In the genomic region with DNA sequence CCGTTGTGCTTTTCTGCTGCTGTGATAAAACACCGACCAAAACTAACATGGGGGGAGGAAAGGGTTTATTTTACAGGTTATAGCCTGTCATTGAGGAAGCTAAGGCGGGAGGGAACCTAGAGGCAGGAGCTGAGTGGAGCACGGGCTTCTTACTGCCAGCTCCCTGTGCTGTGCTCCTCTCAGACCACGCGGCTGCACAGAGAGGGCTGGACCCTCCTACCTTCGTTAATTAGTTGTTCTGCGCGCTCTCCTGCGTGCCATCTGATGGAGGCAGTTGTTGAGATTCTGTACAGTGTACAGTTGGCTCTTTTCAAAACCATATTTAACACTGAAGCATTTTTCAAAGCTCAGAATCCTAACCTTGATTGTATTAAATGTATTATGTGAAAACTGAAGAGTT, we compare ENCODE assay signal across 15 mouse cellular contexts. TPM values are rescaled to one million over a fixed set of nuclear protein-coding genes. Genes with fewer than 3 reads are reported as not detected.
DNase-seq lines count a peak whose midpoint lies in the region; ATAC-seq and TF ChIP-seq lines count a peak whose summit lies in the region.
"Had no signal": no experiment of that assay in that cellular context is flagged by ENCODE, and none has a peak within 500 bp of the region (broad histone marks: within the 10 kb centered on the region; RNA-seq: fewer than 3 reads in every experiment).

No protein-coding gene starts in this region.

- no peak for ATAC-seq in heart, embryonic 12.5 days (ENCODE audit: insufficient number of reproducible peaks, low FRiP score)
- no peak for ATAC-seq in liver, embryonic 11.5 days (replicated peaks; ENCODE audit: low FRiP score)
- no peak for ATAC-seq in embryonic facial prominence, embryonic 14.5 days (ENCODE audit: low read depth)
- no peak for ATAC-seq in liver, postnatal 0 days

- H3K4me3 ChIP-seq in heart, embryonic 12.5 days: no peak overlapping the region
- H3K4me3 ChIP-seq in liver, embryonic 11.5 days (ENCODE audit: low read depth, low read length): no peak overlapping the region
- no peak overlapping the region for H3K4me3 ChIP-seq in embryonic facial prominence, embryonic 14.5 days (ENCODE audit: low read depth, low read length)
- no peak overlapping the region for H3K4me3 ChIP-seq in liver, postnatal 0 days (ENCODE audit: low read depth, low read length)

- TF ChIP-seq CTCF in liver, postnatal 0 days (IDR thresholded peaks at IDR 0.05; ENCODE audit: low read depth): no peak

- H3K9ac ChIP-seq in heart, embryonic 12.5 days: no peak overlapping the region; the same call in 1 of the 2 replicates
- no peak overlapping the region for H3K9ac ChIP-seq in liver, embryonic 11.5 days (ENCODE audit: low read depth, low read length)
- peak overlapping the region; percentile 11; the same call in 1 of the 2 replicates for H3K9ac ChIP-seq in embryonic facial prominence, embryonic 14.5 days (ENCODE audit: low read depth, low read length)
- no peak overlapping the region for H3K9ac ChIP-seq in liver, postnatal 0 days (replicated peaks)

- no peaks in the 10 kb centered on the region for H3K9me3 ChIP-seq in heart, embryonic 12.5 days (replicated peaks)
- no peaks in the 10 kb centered on the region for H3K9me3 ChIP-seq in liver, embryonic 11.5 days (ENCODE audit: control insufficient read depth, low read length)
- H3K9me3 ChIP-seq in embryonic facial prominence, embryonic 14.5 days (ENCODE audit: control insufficient read depth, low read length): no peaks in the 10 kb centered on the region
- H3K9me3 ChIP-seq in liver, postnatal 0 days (ENCODE audit: low read length): no peaks in the 10 kb centered on the region

- TF ChIP-seq EP300 in liver, postnatal 0 days (IDR thresholded peaks at IDR 0.05; ENCODE audit: low read depth): no peak

- H3K27ac ChIP-seq in heart, embryonic 12.5 days (ENCODE audit: poor library complexity, severe bottlenecking): no peak overlapping the region
- H3K27ac ChIP-seq in liver, embryonic 11.5 days (ENCODE audit: low read depth, low read length): no peak overlapping the region
- 0 out of 2 replicates have a peak overlapping the region, but pooled peaks have one; percentile 50 for H3K27ac ChIP-seq in embryonic facial prominence, embryonic 14.5 days (replicated peaks; ENCODE audit: low read depth, low read length)
- H3K27ac ChIP-seq in liver, postnatal 0 days (ENCODE audit: low read depth): 0 out of 2 replicates have a peak overlapping the region, but pooled peaks have one; percentile 7
- H3K27ac ChIP-seq: kidney, postnatal 0 days had no signal

- 53% methylated on average over 10 of the region's 10 CpGs for WGBS in heart, embryonic 12.5 days
- 57% methylated on average over 10 of the region's 10 CpGs for WGBS in liver, embryonic 11.5 days
- WGBS in embryonic facial prominence, embryonic 14.5 days: 44% methylated on average over 10 of the region's 10 CpGs
- 40% methylated on average over 10 of the region's 10 CpGs for WGBS in liver, postnatal 0 days (ENCODE audit: insufficient replicate concordance)

- no peaks in the 10 kb centered on the region for H3K27me3 ChIP-seq in heart, embryonic 12.5 days (replicated peaks)
- no peaks in the 10 kb centered on the region for H3K27me3 ChIP-seq in liver, embryonic 11.5 days (replicated peaks; ENCODE audit: control insufficient read depth, insufficient read depth, low read length)
- no peaks in the 10 kb centered on the region for H3K27me3 ChIP-seq in embryonic facial prominence, embryonic 14.5 days (replicated peaks; ENCODE audit: control insufficient read depth, insufficient read depth, low read length)
- no peaks in the 10 kb centered on the region for H3K27me3 ChIP-seq in liver, postnatal 0 days (ENCODE audit: insufficient read depth, low read length)

- peak overlapping the region; percentile 2; the same call in 1 of the 2 replicates for H3K4me2 ChIP-seq in heart, embryonic 12.5 days
- peak overlapping the region; percentile 29; the same call in 1 of the 2 replicates for H3K4me2 ChIP-seq in liver, embryonic 11.5 days
- H3K4me2 ChIP-seq in embryonic facial prominence, embryonic 14.5 days (ENCODE audit: low read depth, low read length): 0 out of 2 replicates have a peak overlapping the region, but pooled peaks have one; percentile 7
- no peak overlapping the region for H3K4me2 ChIP-seq in liver, postnatal 0 days (ENCODE audit: low read depth, low read length)

- peaks cover 49% of the 10 kb centered on the region for H3K4me1 ChIP-seq in heart, embryonic 12.5 days (replicated peaks)
- peaks cover 44% of the 10 kb centered on the region for H3K4me1 ChIP-seq in liver, embryonic 11.5 days (replicated peaks; ENCODE audit: control insufficient read depth, insufficient read depth, low read length)
- H3K4me1 ChIP-seq in embryonic facial prominence, embryonic 14.5 days (ENCODE audit: control insufficient read depth, insufficient read depth, low read length): peaks cover 18% of the 10 kb centered on the region
- H3K4me1 ChIP-seq in liver, postnatal 0 days (ENCODE audit: insufficient read depth): peaks cover 40% of the 10 kb centered on the region

- peaks cover 11% of the 10 kb centered on the region for H3K36me3 ChIP-seq in heart, embryonic 12.5 days
- H3K36me3 ChIP-seq in liver, embryonic 11.5 days (ENCODE audit: control insufficient read depth, insufficient read depth, low read length): no peaks in the 10 kb centered on the region; the same call in 1 of the 2 replicates
- H3K36me3 ChIP-seq in embryonic facial prominence, embryonic 14.5 days (ENCODE audit: control insufficient read depth, insufficient read depth, low read length): peaks cover 4% of the 10 kb centered on the region; the same call in 1 of the 2 replicates
- H3K36me3 ChIP-seq in liver, postnatal 0 days (replicated peaks; ENCODE audit: insufficient read depth, low read length): 0 out of 2 replicates have a peak, but pooled peaks cover 7% of the 10 kb centered on the region

- no peak for DNase-seq in heart, adult 18-20 months
- DNase-seq in liver, embryonic 11.5 days (ENCODE audit: low spot score): no peak
- no peak for DNase-seq in liver
- no peak for DNase-seq in embryonic facial prominence, embryonic 14.5 days (ENCODE audit: low spot score)
- no peak for DNase-seq in liver, postnatal 0 days
- no peak for DNase-seq in urinary bladder, postnatal 25 days (ENCODE audit: low spot score)
- no peak for DNase-seq in layer of hippocampus, postnatal 25 days (ENCODE audit: extremely low spot score in 1 of 2, low spot score in 1 of 2)
- DNase-seq: adrenal gland, adult 8-10 months; B cell, adult 2 months had no signal

RNA-seq across cellular contexts. Expression of a gene that starts 14.8 kb away (rescaled TPM):
- 21.6 and 27.2 TPM in 2 replicates for polyA plus RNA-seq in heart, embryonic 12.5 days (2016; fragmentation: Nextera tagmentation; extraction: Ambion mirVana)
- 10 to 100 TPM; 29.0 to 34.3 TPM for total RNA-seq in heart, adult 18-20 months (2021)
- polyA plus RNA-seq in liver, embryonic 11.5 days (2014; fragmentation: Nextera tagmentation; extraction: Ambion mirVana): 24.9 and 25.3 TPM in 2 replicates
- polyA plus RNA-seq in embryonic facial prominence, embryonic 14.5 days (2014; fragmentation: Nextera tagmentation; extraction: Ambion mirVana): 23.4 and 24.5 TPM in 2 replicates
- 28.4 and 30.6 TPM in 2 replicates for polyA plus RNA-seq in liver, postnatal 0 days (2015; fragmentation: Nextera tagmentation; extraction: Ambion mirVana)
- 10 to 100 TPM; 50.7 to 52.8 TPM for total RNA-seq in layer of hippocampus, postnatal 25 days (2021)

RNA-seq across cellular contexts. Expression of a gene that starts 36.2 kb away (rescaled TPM):
- not detected in 2 replicates for polyA plus RNA-seq in heart, embryonic 12.5 days (2016; fragmentation: Nextera tagmentation; extraction: Ambion mirVana)
- not detected for total RNA-seq in heart, adult 18-20 months (2021)
- polyA plus RNA-seq in liver, embryonic 11.5 days (2014; fragmentation: Nextera tagmentation; extraction: Ambion mirVana): not detected in 2 replicates
- 0.08 TPM in 1 of 2 replicates, not detected in the other for polyA plus RNA-seq in embryonic facial prominence, embryonic 14.5 days (2014; fragmentation: Nextera tagmentation; extraction: Ambion mirVana)
- not detected in 2 replicates for polyA plus RNA-seq in liver, postnatal 0 days (2015; fragmentation: Nextera tagmentation; extraction: Ambion mirVana)
- total RNA-seq in layer of hippocampus, postnatal 25 days (2021): not detected
- total RNA-seq: adrenal gland, adult 8-10 months; gastrocnemius, adult 18-20 months; heart, postnatal 25 days; left cerebral cortex, adult 18-20 months had no signal
- polyA plus RNA-seq: liver, embryonic 16.5 days had no signal

RNA-seq across cellular contexts. Expression of a gene that starts 48.3 kb away (rescaled TPM):
- 32.5 and 33.9 TPM in 2 replicates for polyA plus RNA-seq in heart, embryonic 12.5 days (2016; fragmentation: Nextera tagmentation; extraction: Ambion mirVana)
- 10 to 100 TPM; 51.9 to 53.8 TPM for total RNA-seq in heart, adult 18-20 months (2021)
- 33.7 and 35.5 TPM in 2 replicates for polyA plus RNA-seq in liver, embryonic 11.5 days (2014; fragmentation: Nextera tagmentation; extraction: Ambion mirVana)
- 39.3 and 40.9 TPM in 2 replicates for polyA plus RNA-seq in embryonic facial prominence, embryonic 14.5 days (2014; fragmentation: Nextera tagmentation; extraction: Ambion mirVana)
- polyA plus RNA-seq in liver, postnatal 0 days (2015; fragmentation: Nextera tagmentation; extraction: Ambion mirVana): 9.4 and 11.0 TPM in 2 replicates
- 10 to 100 TPM; 57.3 to 63.2 TPM for total RNA-seq in layer of hippocampus, postnatal 25 days (2021)

Comparison
In these comparisons a context has a peak if more than half of its experiments do, and no peak if none do; other contexts are left out.
1. H3K27ac ChIP-seq: peak in embryonic facial prominence, embryonic 14.5 days (single experiment) and liver, postnatal 0 days (single experiment); none in heart, embryonic 12.5 days (single experiment) and liver, embryonic 11.5 days (single experiment).